ENCODE assay signal across 8 mouse cellular contexts in genomic region chr8:11392739-11393138, GRCm38 (mm10).
DNase-seq lines count a peak whose midpoint lies in the region; ATAC-seq and TF ChIP-seq lines count a peak whose summit lies in the region.

No protein-coding gene starts in this region.

- H3K4me2 ChIP-seq in limb, embryonic 14.5 days (replicated peaks; ENCODE audit: low read depth, low read length, severe bottlenecking) = no peak overlapping the region

- H3K36me3 ChIP-seq in ES-Bruce4 (ENCODE audit: control insufficient read depth, insufficient read depth, low read length, poor library complexity, severe bottlenecking) = no peaks in the 10 kb centered on the region
- H3K36me3 ChIP-seq in limb, embryonic 14.5 days (ENCODE audit: control insufficient read depth, insufficient read depth, low read length) = 0 out of 2 replicates have a peak, but pooled peaks cover 2% of the 10 kb centered on the region

- H3K27ac ChIP-seq in ES-Bruce4 (ENCODE audit: insufficient read depth, low read length) = no peak overlapping the region
- H3K27ac ChIP-seq in limb, embryonic 14.5 days (replicated peaks; ENCODE audit: low read depth, low read length) = no peak overlapping the region

- WGBS in limb, embryonic 14.5 days = 6% methylated on average over 1 of the region's 1 CpGs

- H3K4me3 ChIP-seq in ES-Bruce4 (ENCODE audit: low read depth, low read length) = no peak overlapping the region
- no peak overlapping the region for H3K4me3 ChIP-seq in limb, embryonic 14.5 days (replicated peaks; ENCODE audit: low read length)

- no peak for TF ChIP-seq EP300 in ES-Bruce4 (IDR thresholded peaks at IDR 0.05; ENCODE audit: insufficient read depth, low read depth, low read length)

- H3K9ac ChIP-seq in ES-Bruce4 (ENCODE audit: low read depth, poor library complexity, severe bottlenecking) = no peak overlapping the region
- H3K9ac ChIP-seq in limb, embryonic 14.5 days (ENCODE audit: low read depth, low read length, severe bottlenecking) = no peak overlapping the region

- peak; percentile 57 for DNase-seq in 3134 (ENCODE audit: extremely low read depth, insufficient read length, low spot score)
- peak; percentile 10 for DNase-seq in c-Kit-positive CD71-positive TER-119-negative erythroid progenitor cells, embryonic 14.5 days (ENCODE audit: low read depth)
- DNase-seq in forelimb bud, embryonic 11.5 days (ENCODE audit: low read depth, low spot score) = peak; percentile 80
- peak; percentile 52 for DNase-seq in hindlimb bud, embryonic 11.5 days (ENCODE audit: extremely low spot score, low read depth, low spot score)
- peak; percentile 85 for DNase-seq in limb, embryonic 14.5 days (ENCODE audit: low spot score)
- DNase-seq in ovary, postnatal 36 days (ENCODE audit: low spot score) = peak; percentile 63

- peak; percentile 57; the same call in 1 of the 2 replicates for ATAC-seq in limb, embryonic 14.5 days (ENCODE audit: low FRiP score, low read depth)
- ATAC-seq in erythroblast, adult 5-6 weeks (replicated peaks; ENCODE audit: low FRiP score, poor library complexity, severe bottlenecking) = no peak

- no peaks in the 10 kb centered on the region for H3K4me1 ChIP-seq in ES-Bruce4 (ENCODE audit: control insufficient read depth, insufficient read depth, low read length)
- H3K4me1 ChIP-seq in limb, embryonic 14.5 days (ENCODE audit: control insufficient read depth, insufficient read depth, low read length) = peaks cover 17% of the 10 kb centered on the region

- TF ChIP-seq CTCF in ES-Bruce4 (IDR thresholded peaks at IDR 0.05; ENCODE audit: low read depth, low read length) = peak; percentile 74

- TF ChIP-seq POLR2A in ES-Bruce4 (IDR thresholded peaks at IDR 0.05; ENCODE audit: insufficient read depth, low read length) = no peak
- no peak for TF ChIP-seq POLR2A in limb, embryonic 14.5 days (IDR thresholded peaks at IDR 0.05; ENCODE audit: borderline replicate concordance, extremely low read depth, insufficient read depth, insufficient read length)

- peaks cover 3% of the 10 kb centered on the region; the same call in 1 of the 2 replicates for H3K9me3 ChIP-seq in ES-Bruce4 (replicated peaks; ENCODE audit: control insufficient read depth, insufficient read depth, low read length, poor library complexity, severe bottlenecking)
- 0 out of 2 replicates have a peak, but pooled peaks cover 5% of the 10 kb centered on the region for H3K9me3 ChIP-seq in limb, embryonic 14.5 days (ENCODE audit: control insufficient read depth, low read length)

- no peaks in the 10 kb centered on the region for H3K27me3 ChIP-seq in ES-Bruce4 (ENCODE audit: control insufficient read depth, insufficient read depth, low read length, poor library complexity, severe bottlenecking)
- no peaks in the 10 kb centered on the region for H3K27me3 ChIP-seq in limb, embryonic 14.5 days (ENCODE audit: control insufficient read depth, insufficient read depth, low read length)

Comparison
In these comparisons a context has a peak if more than half of its experiments do, and no peak if none do; other contexts are left out.
1. DNase-seq: peak in every context shown above with its lines; median percentile 85 in limb, embryonic 14.5 days; 80 in forelimb bud, embryonic 11.5 days; 63 in ovary, postnatal 36 days; 57 in 3134; 52 in hindlimb bud, embryonic 11.5 days; 10 in c-Kit-positive CD71-positive TER-119-negative erythroid progenitor cells, embryonic 14.5 days.